Mouse (Mus musculus): ENCODE data around the gene Otx1. TPM values are rescaled to one million over a fixed set of nuclear protein-coding genes. Genes with fewer than 3 reads are reported as not detected.

The Otx1 gene
- 0.84 TPM for polyA plus RNA-seq (2012; fragmentation: generic; extraction: Trizol)
- long read RNA-seq, experiment 1, result 0 reads
- long read RNA-seq, experiment 2, partial matches to known transcripts, result 0 of 4 reads
- long read RNA-seq, experiment 2, other reads (novel, unspliced or antisense), result 1 of 4 reads

DNA sequence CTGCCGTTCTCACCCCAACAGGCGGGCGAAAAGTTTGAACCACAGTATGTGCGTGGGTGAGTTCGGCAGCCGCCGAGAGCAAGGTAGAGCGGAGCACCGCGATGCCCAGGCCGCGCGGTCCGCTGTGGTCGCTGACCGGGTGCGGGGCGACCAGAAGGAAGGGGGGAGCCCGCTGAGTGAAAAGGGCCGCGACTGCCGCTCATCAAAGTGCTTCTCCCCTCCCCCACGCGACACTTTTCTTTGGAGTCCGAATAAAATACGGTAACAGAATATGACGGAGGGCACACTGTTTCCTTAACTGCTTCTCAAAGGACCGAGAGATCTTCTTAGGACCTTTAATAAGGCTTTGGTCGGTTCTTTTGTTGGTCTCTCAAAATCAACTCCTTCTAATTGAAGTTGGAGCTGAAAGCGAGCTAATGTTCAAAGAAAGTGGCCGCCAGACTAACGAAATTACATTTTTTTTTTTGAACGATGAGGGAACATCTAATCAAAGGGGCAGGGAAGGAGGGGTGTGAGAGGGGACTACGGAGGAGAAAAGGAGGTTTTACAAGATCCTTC, at the start of gene Otx1:
Gene Otx1 (minus strand): TSS at position 115 of the 558 bp plus-strand sequence.
- H3K79me3 ChIP-seq (ENCODE audit: low read depth), result no peaks in the 10 kb centered on the region
- H3K4me3 ChIP-seq (ENCODE audit: insufficient read depth, poor library complexity, severe bottlenecking), result peak within 1 kb of the TSS; percentile 49
- H3K79me2 ChIP-seq (ENCODE audit: control insufficient read depth, insufficient read depth), result no peaks in the 10 kb centered on the region
- H3ac ChIP-seq (ENCODE audit: control insufficient read depth, insufficient read length, low read depth), result peak within 1 kb of the TSS; percentile 85
- no peaks in the 10 kb centered on the region for H3K27me3 ChIP-seq (ENCODE audit: control insufficient read depth, insufficient read depth, insufficient read length)
- no peaks in the 10 kb centered on the region for H3K36me3 ChIP-seq (ENCODE audit: control insufficient read depth, insufficient read depth)
- TF ChIP-seq CEBPB (IDR thresholded peaks at IDR 0.05; ENCODE audit: low read depth) (no peak), CTCF (IDR thresholded peaks at IDR 0.05; ENCODE audit: control insufficient read depth, insufficient read depth, insufficient read length) (no peak), MYOD1 (IDR thresholded peaks at IDR 0.05; ENCODE audit: control insufficient read depth, insufficient read length, low read depth) (no peak), MAX (IDR thresholded peaks at IDR 0.05) (no peak), FOSL1 (IDR thresholded peaks at IDR 0.05; ENCODE audit: insufficient read depth, low read length, poor library complexity, severe bottlenecking) (no peak), USF1 (IDR thresholded peaks at IDR 0.05; ENCODE audit: low read depth) (no peak), MYOG (IDR thresholded peaks at IDR 0.05; ENCODE audit: control insufficient read depth, extremely low read depth, insufficient read length) (no peak)

DNA sequence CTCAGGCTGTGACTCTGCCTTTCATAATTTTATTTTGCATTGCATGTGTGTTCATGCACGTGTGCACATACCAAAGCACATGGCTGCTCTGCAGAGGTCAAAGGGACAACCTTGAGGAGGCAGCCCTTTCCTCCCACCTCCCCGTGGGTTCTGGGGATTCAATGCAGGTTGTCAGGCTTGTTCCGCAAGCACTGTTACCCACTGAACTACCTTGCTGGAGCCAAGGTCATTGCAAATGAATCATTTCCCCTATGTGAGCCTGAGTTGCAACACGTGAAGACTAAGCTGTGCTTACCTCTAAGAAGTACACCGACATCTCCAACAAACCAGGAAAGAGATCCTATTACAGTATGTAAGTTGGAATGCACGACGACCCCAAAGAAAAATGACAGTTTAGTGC, 48.2 kb upstream of the Otx1 start:
- Histone ChIP-seq H3K4me3 (ENCODE audit: insufficient read depth, poor library complexity, severe bottlenecking) (no peak overlapping the region), H3K79me3 (ENCODE audit: low read depth) (no peaks in the 10 kb centered on the region), H3K27me3 (ENCODE audit: control insufficient read depth, insufficient read depth, insufficient read length) (no peaks in the 10 kb centered on the region), H3ac (ENCODE audit: control insufficient read depth, insufficient read length, low read depth) (no peak overlapping the region), H3K36me3 (ENCODE audit: control insufficient read depth, insufficient read depth) (no peaks in the 10 kb centered on the region), H3K79me2 (ENCODE audit: control insufficient read depth, insufficient read depth) (no peaks in the 10 kb centered on the region)
- TF ChIP-seq USF1 (IDR thresholded peaks at IDR 0.05; ENCODE audit: low read depth), result no peak
- TF ChIP-seq MAX (IDR thresholded peaks at IDR 0.05), result no peak
- TF ChIP-seq MYOG (IDR thresholded peaks at IDR 0.05; ENCODE audit: control insufficient read depth, extremely low read depth, insufficient read length), result no peak
- TF ChIP-seq FOSL1 (IDR thresholded peaks at IDR 0.05; ENCODE audit: insufficient read depth, low read length, poor library complexity, severe bottlenecking), result no peak
- no peak for TF ChIP-seq MYOD1 (IDR thresholded peaks at IDR 0.05; ENCODE audit: control insufficient read depth, insufficient read length, low read depth)
- TF ChIP-seq CTCF (IDR thresholded peaks at IDR 0.05; ENCODE audit: control insufficient read depth, insufficient read depth, insufficient read length), result no peak
- TF ChIP-seq CEBPB (IDR thresholded peaks at IDR 0.05; ENCODE audit: low read depth), result no peak

DNA sequence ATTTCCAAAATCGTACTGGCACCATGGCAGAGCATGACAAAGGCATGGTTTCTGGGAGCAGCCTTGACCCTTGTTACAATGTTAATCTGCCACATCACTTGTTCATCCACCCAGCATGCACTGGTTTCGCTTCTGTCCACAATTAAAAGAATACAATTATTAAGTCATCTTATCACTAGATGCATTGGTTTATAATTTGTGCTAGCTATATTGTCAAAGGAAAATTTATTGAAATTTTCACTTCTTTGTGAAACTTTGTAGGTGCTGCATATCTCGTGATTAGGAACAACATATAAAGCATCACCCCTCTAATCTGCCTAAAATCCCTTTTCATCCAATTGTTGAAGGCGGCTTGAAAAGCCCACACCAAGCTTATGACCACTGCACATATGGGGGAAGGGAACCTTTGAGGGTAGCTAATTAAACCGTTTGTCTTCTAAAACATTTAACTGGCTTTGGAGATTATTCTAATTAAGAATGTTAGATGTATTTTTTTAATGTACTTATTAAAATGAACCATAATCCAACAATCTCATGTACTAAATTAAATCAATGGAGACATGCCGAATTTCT, 37.2 kb upstream of the Otx1 start:
- Histone ChIP-seq H3K4me3 (ENCODE audit: insufficient read depth, poor library complexity, severe bottlenecking) (no peak overlapping the region), H3ac (ENCODE audit: control insufficient read depth, insufficient read length, low read depth) (no peak overlapping the region), H3K79me2 (ENCODE audit: control insufficient read depth, insufficient read depth) (no peaks in the 10 kb centered on the region), H3K36me3 (ENCODE audit: control insufficient read depth, insufficient read depth) (no peaks in the 10 kb centered on the region), H3K79me3 (ENCODE audit: low read depth) (no peaks in the 10 kb centered on the region), H3K27me3 (ENCODE audit: control insufficient read depth, insufficient read depth, insufficient read length) (no peaks in the 10 kb centered on the region)
- TF ChIP-seq USF1 (IDR thresholded peaks at IDR 0.05; ENCODE audit: low read depth), result no peak

DNA sequence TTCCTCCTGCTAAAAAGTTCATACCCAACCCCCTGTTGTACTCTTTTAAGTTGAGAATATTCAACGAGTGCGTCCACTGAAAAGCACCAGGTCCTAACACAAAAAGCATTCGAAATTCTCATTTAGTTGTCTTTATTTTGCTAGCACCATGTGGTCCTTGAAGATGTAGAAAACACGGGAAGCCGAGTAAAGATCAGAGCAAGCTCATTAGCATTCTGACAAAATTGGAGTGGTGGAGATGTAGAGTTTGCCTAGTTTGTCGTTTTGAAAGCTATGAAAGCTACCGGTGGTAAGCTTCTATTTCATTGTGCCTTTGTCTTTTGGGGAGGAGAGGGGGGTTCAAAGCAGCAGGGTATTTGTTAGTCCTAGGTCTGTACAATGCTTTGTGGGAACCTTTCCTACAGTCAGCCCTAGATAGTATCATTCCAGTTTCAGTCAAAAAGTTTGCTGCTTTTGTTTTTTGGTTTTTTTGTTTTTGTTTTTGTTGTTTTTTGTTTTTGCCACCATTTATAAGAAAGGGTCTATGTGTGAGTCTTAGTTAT, 31.9 kb upstream of the Otx1 start:
- Histone ChIP-seq H3K79me3 (ENCODE audit: low read depth) (no peaks in the 10 kb centered on the region), H3K79me2 (ENCODE audit: control insufficient read depth, insufficient read depth) (no peaks in the 10 kb centered on the region), H3K4me3 (ENCODE audit: insufficient read depth, poor library complexity, severe bottlenecking) (no peak overlapping the region), H3K36me3 (ENCODE audit: control insufficient read depth, insufficient read depth) (no peaks in the 10 kb centered on the region), H3K27me3 (ENCODE audit: control insufficient read depth, insufficient read depth, insufficient read length) (no peaks in the 10 kb centered on the region), H3ac (ENCODE audit: control insufficient read depth, insufficient read length, low read depth) (no peak overlapping the region)
- no peak for TF ChIP-seq CEBPB (IDR thresholded peaks at IDR 0.05; ENCODE audit: low read depth)
- no peak for TF ChIP-seq MYOG (IDR thresholded peaks at IDR 0.05; ENCODE audit: control insufficient read depth, extremely low read depth, insufficient read length)
- no peak for TF ChIP-seq MYOD1 (IDR thresholded peaks at IDR 0.05; ENCODE audit: control insufficient read depth, insufficient read length, low read depth)
- no peak for TF ChIP-seq FOSL1 (IDR thresholded peaks at IDR 0.05; ENCODE audit: insufficient read depth, low read length, poor library complexity, severe bottlenecking)
- TF ChIP-seq CTCF (IDR thresholded peaks at IDR 0.05; ENCODE audit: control insufficient read depth, insufficient read depth, insufficient read length), result no peak
- no peak for TF ChIP-seq MAX (IDR thresholded peaks at IDR 0.05)
- no peak for TF ChIP-seq USF1 (IDR thresholded peaks at IDR 0.05; ENCODE audit: low read depth)

DNA sequence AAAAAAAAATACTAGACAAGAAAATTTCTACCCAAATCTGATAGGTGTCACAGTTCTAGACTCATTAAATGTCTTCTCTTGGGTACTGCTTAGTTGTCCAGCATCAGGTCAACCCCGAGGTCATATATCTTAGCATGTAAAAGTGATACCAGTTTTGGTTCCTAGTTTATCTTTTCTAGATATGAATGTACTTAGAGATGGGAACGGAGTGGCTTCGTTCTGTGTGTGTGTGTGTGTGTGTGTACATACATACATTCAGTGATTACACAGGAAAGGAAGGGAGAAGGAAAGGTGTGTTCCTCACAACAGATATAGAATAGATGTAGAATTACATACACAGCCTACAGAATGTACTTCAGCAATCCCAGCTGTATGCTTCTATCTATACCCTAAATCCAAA, 30.9 kb upstream of the Otx1 start:
- Histone ChIP-seq H3ac (ENCODE audit: control insufficient read depth, insufficient read length, low read depth) (no peak overlapping the region), H3K27me3 (ENCODE audit: control insufficient read depth, insufficient read depth, insufficient read length) (no peaks in the 10 kb centered on the region), H3K79me3 (ENCODE audit: low read depth) (no peaks in the 10 kb centered on the region), H3K79me2 (ENCODE audit: control insufficient read depth, insufficient read depth) (no peaks in the 10 kb centered on the region), H3K4me3 (ENCODE audit: insufficient read depth, poor library complexity, severe bottlenecking) (no peak overlapping the region), H3K36me3 (ENCODE audit: control insufficient read depth, insufficient read depth) (no peaks in the 10 kb centered on the region)
- TF ChIP-seq FOSL1 (IDR thresholded peaks at IDR 0.05; ENCODE audit: insufficient read depth, low read length, poor library complexity, severe bottlenecking) (no peak), CTCF (IDR thresholded peaks at IDR 0.05; ENCODE audit: control insufficient read depth, insufficient read depth, insufficient read length) (no peak)

DNA sequence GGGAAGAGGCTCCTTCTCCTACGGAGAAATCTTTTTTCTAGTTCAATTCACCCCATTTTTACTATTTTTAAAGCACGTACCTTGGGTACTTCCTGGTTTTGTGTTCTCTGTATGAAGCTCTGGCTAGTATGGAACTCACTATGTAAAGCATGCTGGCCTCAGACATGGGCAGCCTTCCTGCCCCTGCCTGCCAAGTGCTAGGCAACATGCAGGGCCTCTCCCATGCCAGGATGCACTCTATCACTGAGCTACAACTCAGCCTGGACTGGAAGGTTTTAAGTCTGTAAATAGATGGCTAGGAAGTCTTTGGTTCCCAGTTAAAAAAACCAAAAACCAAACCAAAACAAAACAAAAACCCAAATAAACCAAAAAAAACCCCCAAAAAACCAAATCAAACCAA, 17.9 kb upstream of the Otx1 start:
- Histone ChIP-seq H3K27me3 (ENCODE audit: control insufficient read depth, insufficient read depth, insufficient read length) (no peaks in the 10 kb centered on the region), H3K79me2 (ENCODE audit: control insufficient read depth, insufficient read depth) (no peaks in the 10 kb centered on the region), H3K79me3 (ENCODE audit: low read depth) (no peaks in the 10 kb centered on the region), H3K4me3 (ENCODE audit: insufficient read depth, poor library complexity, severe bottlenecking) (no peak overlapping the region), H3ac (ENCODE audit: control insufficient read depth, insufficient read length, low read depth) (no peak overlapping the region), H3K36me3 (ENCODE audit: control insufficient read depth, insufficient read depth) (no peaks in the 10 kb centered on the region)
- no peak for TF ChIP-seq CTCF (IDR thresholded peaks at IDR 0.05; ENCODE audit: control insufficient read depth, insufficient read depth, insufficient read length)
- no peak for TF ChIP-seq MYOG (IDR thresholded peaks at IDR 0.05; ENCODE audit: control insufficient read depth, extremely low read depth, insufficient read length)
